Mouse (Mus musculus) megakaryocyte, adult 5-6 weeks (primary cell): Measurements from ENCODE around the gene 9230104L09Rik. TPM values are rescaled to one million over a fixed set of nuclear protein-coding genes. Genes with fewer than 3 reads are reported as not detected.

Experiments used
- ATAC-seq: 2 replicates; pipeline ENCODE4 v1.8.0; 2016; ENCODE audit warnings: mild to moderate bottlenecking, inconsistent platforms; ENCODE audit not compliant: poor library complexity, severe bottlenecking
- total RNA-seq, 2 experiments: library from RNA; stranded (forward) in 1 of 2; stranded (reverse) in 1 of 2; fragments of 153-499, 151-499 nt in 1 of 2; fragments of 221-1000, 200-1000 nt in 1 of 2; gene quantifications; 2 replicates each; pipeline versions ENCODE4 v1.2.3 to v1.2.4; 2015 to 2017

Gene 9230104L09Rik
- total RNA-seq (2015) (not detected in 2 replicates), total RNA-seq (2017) (not detected in 2 replicates)

GRCm38 (mm10) chr2:148864966-148865365 lies at the start of gene 9230104L09Rik:
Gene 9230104L09Rik, minus strand, starts transcription at chr2:148865038.
- no peak for ATAC-seq

- peak; percentile 97 for ATAC-seq
Measured at GRCm38 (mm10) chr2:148902286-148902685, 37.4 kb upstream of the 9230104L09Rik start.

- no peak for ATAC-seq
Measured at GRCm38 (mm10) chr2:148900305-148900704, 35.5 kb upstream of the 9230104L09Rik start.

- ATAC-seq, result no peak
Measured at GRCm38 (mm10) chr2:148896219-148896618, 31.4 kb upstream of the 9230104L09Rik start.

- no peak for ATAC-seq
Measured at GRCm38 (mm10) chr2:148893107-148893506, 28.3 kb upstream of the 9230104L09Rik start.

- ATAC-seq, result no peak
Measured at GRCm38 (mm10) chr2:148890021-148890851, 25.4 kb upstream of the 9230104L09Rik start.

GRCm38 (mm10) chr2:148889331-148890010 lies 24.6 kb upstream of the 9230104L09Rik start:
- no peak for ATAC-seq

- peak; percentile 80 for ATAC-seq
Measured at GRCm38 (mm10) chr2:148888872-148889271, 24.0 kb upstream of the 9230104L09Rik start.

GRCm38 (mm10) chr2:148884738-148885137 lies 19.9 kb upstream of the 9230104L09Rik start:
- ATAC-seq, result no peak

- no peak for ATAC-seq
Measured at GRCm38 (mm10) chr2:148879199-148879598, 14.4 kb upstream of the 9230104L09Rik start.

GRCm38 (mm10) chr2:148878641-148879130 lies 13.8 kb upstream of the 9230104L09Rik start:
- ATAC-seq, result no peak

- peak; percentile 4; the same call in 1 of the 2 replicates for ATAC-seq
Measured at GRCm38 (mm10) chr2:148877016-148877770, 12.4 kb upstream of the 9230104L09Rik start.

- ATAC-seq, result peak; percentile 78
Measured at GRCm38 (mm10) chr2:148875335-148875811, 10.5 kb upstream of the 9230104L09Rik start, which contains the start of gene Cst3. Gene Cst3, minus strand, starts transcription at chr2:148875692.

- peak; percentile 44 for ATAC-seq
Measured at GRCm38 (mm10) chr2:148874617-148875334, 9.9 kb upstream of the 9230104L09Rik start.

- ATAC-seq, result no peak
Measured at GRCm38 (mm10) chr2:148874224-148874616, 9.4 kb upstream of the 9230104L09Rik start.

GRCm38 (mm10) chr2:148872860-148873259 lies 8.0 kb upstream of the 9230104L09Rik start:
- no peak for ATAC-seq

GRCm38 (mm10) chr2:148870526-148870925 lies 5.7 kb upstream of the 9230104L09Rik start:
- no peak for ATAC-seq

- peak; percentile 66 for ATAC-seq
Measured at GRCm38 (mm10) chr2:148868959-148869358, 4.1 kb upstream of the 9230104L09Rik start.

GRCm38 (mm10) chr2:148861693-148862092 lies 3.1 kb downstream of the 9230104L09Rik start:
- ATAC-seq, result no peak

- no peak for ATAC-seq
Measured at GRCm38 (mm10) chr2:148860993-148861392, 3.8 kb downstream of the 9230104L09Rik start.
